Mouse (Mus musculus): ENCODE data around the gene Dnajc3.

Dnajc3 gene

GRCm38 (mm10) chr14:118986653-118987522 is 49.1 kb downstream of the Dnajc3 start:
- peak; percentile 80 for DNase-seq

- no peak for DNase-seq
These were observed 50.0 kb downstream of the Dnajc3 start for GRCm38 (mm10) chr14:118987523-118988496.

GRCm38 (mm10) chr14:118995226-118995925 is 57.6 kb downstream of the Dnajc3 start:
- DNase-seq = no peak

GRCm38 (mm10) chr14:119003320-119003719 is 65.5 kb downstream of the Dnajc3 start:
- DNase-seq = peak; percentile 49

GRCm38 (mm10) chr14:119005834-119006233 is 68.1 kb downstream of the Dnajc3 start:
- no peak for DNase-seq

GRCm38 (mm10) chr14:119006441-119007102 is 68.8 kb downstream of the Dnajc3 start:
- peak; percentile 35 for DNase-seq

GRCm38 (mm10) chr14:119007103-119007951 is 69.6 kb downstream of the Dnajc3 start:
- peak; percentile 98 for DNase-seq

- DNase-seq = no peak
These were observed 70.3 kb downstream of the Dnajc3 start for GRCm38 (mm10) chr14:119008031-119008590.

GRCm38 (mm10) chr14:119009531-119009930 is 71.8 kb downstream of the Dnajc3 start:
- DNase-seq = no peak

GRCm38 (mm10) chr14:119012607-119013431 is 75.0 kb downstream of the Dnajc3 start:
- DNase-seq = peak; percentile 33

- DNase-seq = no peak
These were observed 75.8 kb downstream of the Dnajc3 start for GRCm38 (mm10) chr14:119013549-119013948.

GRCm38 (mm10) chr14:119025889-119026288 is 88.1 kb downstream of the Dnajc3 start:
- DNase-seq = peak; percentile 10

GRCm38 (mm10) chr14:119027130-119027529 is 89.4 kb downstream of the Dnajc3 start:
- peak; percentile 60 for DNase-seq

- DNase-seq = no peak
These were observed 90.0 kb downstream of the Dnajc3 start for GRCm38 (mm10) chr14:119027675-119028253.
